Mouse (Mus musculus) hindbrain, embryonic 14.5 days (tissue): Measurements from ENCODE around the gene Rtraf. TPM values are rescaled to one million over a fixed set of nuclear protein-coding genes. Genes with fewer than 3 reads are reported as not detected.

Source experiments
- ATAC-seq: fragments of 200-750 bp; cut with Nextera tagmentation; 2 replicates; pipeline ENCODE4 v1.8.0; 2017; ENCODE audit warnings: moderate number of reproducible peaks, mild to moderate bottlenecking, moderate TSS enrichment, moderate library complexity; ENCODE audit not compliant: low FRiP score
- DNase-seq: peaks from one replicate; pipeline ENCODE4 v3.0.0-alpha.2; 2015; ENCODE audit warnings: low spot score
- H3K27ac ChIP-seq: fragments of 300-500 bp; sonication (generic); 2 replicates; pipeline ENCODE4 v1.5.1; 2014; ENCODE audit warnings: mild to moderate bottlenecking, moderate library complexity
- H3K27me3 ChIP-seq: fragments of 300-500 bp; sonication (generic); 2 replicates; pipeline ENCODE4 v1.6.1; 2014; ENCODE audit warnings: mild to moderate bottlenecking, low read length, mixed read lengths; ENCODE audit not compliant: control insufficient read depth, insufficient read depth
- H3K36me3 ChIP-seq: fragments of 300-500 bp; sonication (generic); replicated peaks from 2 replicates; pipeline ENCODE4 v1.6.1; 2014; ENCODE audit not compliant: control insufficient read depth, insufficient read depth
- H3K4me1 ChIP-seq: fragments of 300-500 bp; sonication (generic); replicated peaks from 2 replicates; pipeline ENCODE4 v1.6.1; 2014; ENCODE audit warnings: antibody characterized with exemption, low read length, mixed read lengths; ENCODE audit not compliant: control insufficient read depth, insufficient read depth
- H3K4me2 ChIP-seq: fragments of 300-500 bp; sonication (generic); replicated peaks from 2 replicates; pipeline ENCODE4 v1.6.1; 2014; ENCODE audit warnings: mild to moderate bottlenecking, moderate library complexity
- H3K4me3 ChIP-seq: fragments of 300-500 bp; sonication (generic); replicated peaks from 2 replicates; pipeline ENCODE4 v1.5.1; 2014; ENCODE audit warnings: mild to moderate bottlenecking, low read length
- H3K9ac ChIP-seq: fragments of 300-500 bp; sonication (generic); 2 replicates; pipeline ENCODE4 v1.6.1; 2014
- H3K9me3 ChIP-seq: fragments of 300-500 bp; sonication (generic); 2 replicates; pipeline ENCODE4 v1.6.1; 2016; ENCODE audit warnings: low read length; ENCODE audit not compliant: control insufficient read depth
- WGBS: fragments of 180-500 bp; shearing (Covaris S2); extraction: QIAGEN DNeasy Blood & Tissue Kit; methylation state at CpG from one replicate; pipeline ENCODE4 v1.1.7; 2014; 5-methylcytosine and 5-hydroxymethylcytosine counted together
- polyA plus RNA-seq: library from polyadenylated mRNA; unstranded; fragments of >200 nt; fragmentation: Nextera tagmentation; extraction: Ambion mirVana; gene quantifications from 2 replicates; pipeline ENCODE4 v1.2.1, GENCODE M21; 2014

Gene Rtraf
- polyA plus RNA-seq, 1 experiment from 2014 or later = 182 TPM

GRCm38 (mm10) chr14:19777365-19777764, 46.3 kb downstream of the Rtraf start:
- H3K4me2 ChIP-seq = no peak overlapping the region
- DNase-seq (no peak), ATAC-seq (no peak)
- no peaks in the 10 kb centered on the region for H3K36me3 ChIP-seq
- H3K9me3 ChIP-seq = no peaks in the 10 kb centered on the region
- 90% methylated on average over 6 of the region's 6 CpGs for WGBS
- no peak overlapping the region for H3K9ac ChIP-seq
- no peak overlapping the region for H3K4me3 ChIP-seq
- no peaks in the 10 kb centered on the region for H3K4me1 ChIP-seq
- no peak overlapping the region for H3K27ac ChIP-seq
- no peaks in the 10 kb centered on the region for H3K27me3 ChIP-seq

- H3K4me2 ChIP-seq = no peak overlapping the region
- no peaks in the 10 kb centered on the region for H3K27me3 ChIP-seq
- H3K27ac ChIP-seq = no peak overlapping the region
- no peak overlapping the region for H3K9ac ChIP-seq
- no peaks in the 10 kb centered on the region for H3K36me3 ChIP-seq
- no peak overlapping the region for H3K4me3 ChIP-seq
- DNase-seq (no peak), ATAC-seq (no peak)
- WGBS = 52% methylated on average over 6 of the region's 6 CpGs
- no peaks in the 10 kb centered on the region for H3K9me3 ChIP-seq
- no peaks in the 10 kb centered on the region for H3K4me1 ChIP-seq
Observed at GRCm38 (mm10) chr14:19776890-19777289, 46.7 kb downstream of the Rtraf start.

- no peaks in the 10 kb centered on the region for H3K9me3 ChIP-seq
- no peaks in the 10 kb centered on the region for H3K27me3 ChIP-seq
- DNase-seq (no peak), ATAC-seq (no peak)
- H3K27ac ChIP-seq = no peak overlapping the region
- no peak overlapping the region for H3K9ac ChIP-seq
- H3K36me3 ChIP-seq = no peaks in the 10 kb centered on the region
- H3K4me3 ChIP-seq = no peak overlapping the region
- no peaks in the 10 kb centered on the region for H3K4me1 ChIP-seq
- no peak overlapping the region for H3K4me2 ChIP-seq
- 93% methylated on average over 5 of the region's 5 CpGs for WGBS
Observed at GRCm38 (mm10) chr14:19776179-19776578, 47.4 kb downstream of the Rtraf start.

DNA sequence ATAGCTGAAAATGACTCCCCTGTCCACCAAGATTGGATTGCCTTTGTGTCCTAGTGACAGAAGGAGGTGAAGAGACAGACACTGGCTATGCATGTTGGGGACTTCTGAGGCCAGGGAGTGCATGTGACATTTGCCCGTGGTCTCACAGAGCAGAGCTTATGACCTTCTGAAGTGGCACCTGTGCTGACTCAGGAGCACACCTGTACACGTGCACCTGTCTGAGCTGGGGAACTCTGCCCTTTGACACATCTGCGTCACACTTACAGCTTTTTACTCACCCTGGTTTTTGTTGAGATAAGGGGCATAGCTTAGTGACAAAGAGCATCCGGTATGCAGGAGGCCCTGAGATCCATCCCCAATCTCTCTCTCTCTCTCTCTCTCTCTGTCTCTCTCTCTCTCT, 48.1 kb downstream of the Rtraf start:
- no peak overlapping the region for H3K4me3 ChIP-seq
- WGBS = 92% methylated on average over 4 of the region's 4 CpGs
- H3K4me1 ChIP-seq = no peaks in the 10 kb centered on the region
- H3K27ac ChIP-seq = no peak overlapping the region
- no peaks in the 10 kb centered on the region for H3K9me3 ChIP-seq
- H3K36me3 ChIP-seq = no peaks in the 10 kb centered on the region
- DNase-seq = no peak
- H3K9ac ChIP-seq = no peak overlapping the region
- no peaks in the 10 kb centered on the region for H3K27me3 ChIP-seq
- no peak overlapping the region for H3K4me2 ChIP-seq
- no peak for ATAC-seq

DNA sequence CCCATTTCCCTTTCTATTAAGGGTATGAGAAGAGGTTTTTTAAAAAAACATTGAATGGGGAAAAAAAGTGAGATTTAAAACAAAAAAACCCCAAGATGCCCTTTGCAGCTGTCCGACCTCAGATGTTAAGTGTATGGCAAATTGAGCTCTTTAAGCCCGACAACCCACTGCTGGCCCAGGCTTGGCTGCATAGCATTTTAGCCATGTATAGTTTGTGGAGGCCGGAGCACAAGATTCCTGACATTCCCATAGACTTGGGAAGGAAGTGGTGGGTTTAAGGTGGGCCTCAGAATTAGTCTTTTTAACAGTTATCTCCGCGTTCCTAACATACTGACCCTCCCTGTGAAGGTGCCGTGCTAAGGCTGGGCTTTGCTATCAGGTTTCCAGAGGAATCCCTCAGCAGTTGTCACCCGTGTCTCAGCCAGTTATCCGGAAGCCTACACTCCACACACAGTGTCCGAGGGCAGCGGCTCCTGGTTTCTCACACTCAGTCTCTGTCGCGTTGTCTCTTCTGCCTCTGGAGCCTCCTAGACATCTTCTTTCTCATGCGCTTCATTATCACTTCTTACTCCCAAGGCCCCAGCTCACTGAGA, 49.5 kb downstream of the Rtraf start:
- WGBS = 86% methylated on average over 13 of the region's 13 CpGs
- ATAC-seq = no peak

GRCm38 (mm10) chr14:19771173-19771572, 52.5 kb downstream of the Rtraf start:
- ATAC-seq (no peak), DNase-seq (no peak)
- H3K27me3 ChIP-seq = no peaks in the 10 kb centered on the region
- 79% methylated on average over 7 of the region's 7 CpGs for WGBS
- H3K9me3 ChIP-seq = no peaks in the 10 kb centered on the region
- no peak overlapping the region for H3K9ac ChIP-seq
- H3K27ac ChIP-seq = no peak overlapping the region
- no peaks in the 10 kb centered on the region for H3K4me1 ChIP-seq
- no peak overlapping the region for H3K4me2 ChIP-seq
- H3K4me3 ChIP-seq = no peak overlapping the region
- H3K36me3 ChIP-seq = no peaks in the 10 kb centered on the region

More for the DNA sequence above, 49.5 kb downstream of the Rtraf start:
- Histone ChIP-seq H3K9ac (no peak overlapping the region), H3K9me3 (no peaks in the 10 kb centered on the region), H3K36me3 (no peaks in the 10 kb centered on the region), H3K4me2 (no peak overlapping the region), H3K27me3 (no peaks in the 10 kb centered on the region), H3K27ac (no peak overlapping the region), H3K4me1 (no peaks in the 10 kb centered on the region), H3K4me3 (no peak overlapping the region)
- no peak for DNase-seq

GRCm38 (mm10) chr14:19769441-19770200, 54.0 kb downstream of the Rtraf start:
- no peak for ATAC-seq
- H3K4me2 ChIP-seq = no peak overlapping the region
- H3K27ac ChIP-seq = no peak overlapping the region
- no peak for DNase-seq
- no peak overlapping the region for H3K4me3 ChIP-seq
- 33% methylated on average over 6 of the region's 6 CpGs for WGBS
- no peaks in the 10 kb centered on the region for H3K27me3 ChIP-seq
- no peaks in the 10 kb centered on the region for H3K9me3 ChIP-seq
- H3K9ac ChIP-seq = no peak overlapping the region
- H3K4me1 ChIP-seq = no peaks in the 10 kb centered on the region
- H3K36me3 ChIP-seq = no peaks in the 10 kb centered on the region

- no peaks in the 10 kb centered on the region for H3K36me3 ChIP-seq
- H3K4me3 ChIP-seq = no peak overlapping the region
- no peaks in the 10 kb centered on the region for H3K27me3 ChIP-seq
- 90% methylated on average over 6 of the region's 6 CpGs for WGBS
- no peak overlapping the region for H3K27ac ChIP-seq
- H3K4me2 ChIP-seq = no peak overlapping the region
- DNase-seq (no peak), ATAC-seq (no peak)
- no peaks in the 10 kb centered on the region for H3K9me3 ChIP-seq
- H3K4me1 ChIP-seq = no peaks in the 10 kb centered on the region
- no peak overlapping the region for H3K9ac ChIP-seq
Observed at GRCm38 (mm10) chr14:19768648-19769047, 55.0 kb downstream of the Rtraf start.

DNA sequence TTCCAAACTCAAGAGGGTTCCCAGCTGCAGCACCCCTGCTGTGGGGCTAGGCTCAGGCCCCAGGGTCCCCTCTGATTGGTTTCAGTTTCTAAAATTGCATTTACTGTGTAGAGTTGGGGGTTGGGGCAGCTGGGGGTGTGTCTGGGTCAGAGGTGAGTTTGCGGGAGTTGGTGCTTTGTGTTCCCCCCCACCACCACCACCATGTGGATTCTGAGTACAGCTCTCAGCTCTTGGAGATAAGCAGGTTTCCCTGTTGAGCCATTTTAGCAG, 57.3 kb downstream of the Rtraf start:
- Histone ChIP-seq H3K4me2 (no peak overlapping the region), H3K27ac (no peak overlapping the region), H3K27me3 (no peaks in the 10 kb centered on the region), H3K4me3 (no peak overlapping the region), H3K9me3 (no peaks in the 10 kb centered on the region), H3K4me1 (no peaks in the 10 kb centered on the region), H3K9ac (no peak overlapping the region), H3K36me3 (no peaks in the 10 kb centered on the region)
- ATAC-seq = no peak
- DNase-seq = no peak
- 25% methylated on average over 1 of the region's 1 CpGs for WGBS
